Mouse (Mus musculus) forebrain, embryonic 15.5 days (tissue): ENCODE data around the gene Snap25. TPM values are rescaled to one million over a fixed set of nuclear protein-coding genes. Genes with fewer than 3 reads are reported as not detected.

ENCODE experiments used
- ATAC-seq: fragments of 200-750 bp; cut with Nextera tagmentation; replicated peaks from 2 replicates; pipeline ENCODE4 v1.8.0; 2017; ENCODE audit warnings: mild to moderate bottlenecking, moderate TSS enrichment, moderate library complexity
- H3K27ac ChIP-seq: fragments of 300-500 bp; sonication (generic); replicated peaks from 2 replicates; pipeline ENCODE4 v1.5.1; 2015; ENCODE audit warnings: mild to moderate bottlenecking, inconsistent platforms
- H3K27me3 ChIP-seq: fragments of 300-500 bp; sonication (generic); 2 replicates; pipeline ENCODE4 v1.6.1; 2015; ENCODE audit warnings: inconsistent platforms
- H3K36me3 ChIP-seq: fragments of 300-500 bp; sonication (generic); 2 replicates; pipeline ENCODE4 v1.6.1; 2015; ENCODE audit warnings: mild to moderate bottlenecking, inconsistent platforms
- H3K4me1 ChIP-seq: fragments of 300-500 bp; sonication (generic); 2 replicates; pipeline ENCODE4 v1.6.1; 2015; ENCODE audit warnings: inconsistent platforms
- H3K4me2 ChIP-seq: fragments of 300-500 bp; sonication (generic); replicated peaks from 2 replicates; pipeline ENCODE4 v1.6.1; 2015; ENCODE audit warnings: mild to moderate bottlenecking, inconsistent platforms
- H3K4me3 ChIP-seq: fragments of 300-500 bp; sonication (generic); 2 replicates; pipeline ENCODE4 v1.5.1; 2015; ENCODE audit warnings: mild to moderate bottlenecking, inconsistent platforms
- H3K9ac ChIP-seq: fragments of 300-500 bp; sonication (generic); replicated peaks from 2 replicates; pipeline ENCODE4 v1.6.1; 2015; ENCODE audit warnings: mild to moderate bottlenecking, inconsistent platforms
- H3K9me3 ChIP-seq: fragments of 300-500 bp; sonication (generic); 2 replicates; pipeline ENCODE4 v1.6.1; 2016; ENCODE audit warnings: inconsistent platforms
- WGBS: fragments of 180-500 bp; shearing (Covaris S2); methylation state at CpG from one replicate; pipeline ENCODE4 v1.1.7; 2015; ENCODE audit warnings: mixed read lengths; 5-methylcytosine and 5-hydroxymethylcytosine counted together
- polyA plus RNA-seq: library from polyadenylated mRNA; unstranded; fragments of >200 nt; fragmentation: Nextera tagmentation; extraction: Ambion mirVana; gene quantifications from 2 replicates; pipeline ENCODE4 v1.2.1, GENCODE M21; 2015

Gene Snap25
- polyA plus RNA-seq, 1 experiment from 2014 or later = 114 TPM

GRCm38 (mm10) chr2:136682146-136682860 lies 30.9 kb upstream of the Snap25 start:
- no peaks in the 10 kb centered on the region for H3K9me3 ChIP-seq
- no peaks in the 10 kb centered on the region for H3K36me3 ChIP-seq
- 62% methylated on average over 11 of the region's 11 CpGs for WGBS
- no peak overlapping the region for H3K4me3 ChIP-seq
- no peak overlapping the region for H3K9ac ChIP-seq
- no peak for ATAC-seq
- H3K4me1 ChIP-seq = peaks cover 20% of the 10 kb centered on the region
- H3K27ac ChIP-seq = no peak overlapping the region
- H3K27me3 ChIP-seq = no peaks in the 10 kb centered on the region
- no peak overlapping the region for H3K4me2 ChIP-seq

DNA sequence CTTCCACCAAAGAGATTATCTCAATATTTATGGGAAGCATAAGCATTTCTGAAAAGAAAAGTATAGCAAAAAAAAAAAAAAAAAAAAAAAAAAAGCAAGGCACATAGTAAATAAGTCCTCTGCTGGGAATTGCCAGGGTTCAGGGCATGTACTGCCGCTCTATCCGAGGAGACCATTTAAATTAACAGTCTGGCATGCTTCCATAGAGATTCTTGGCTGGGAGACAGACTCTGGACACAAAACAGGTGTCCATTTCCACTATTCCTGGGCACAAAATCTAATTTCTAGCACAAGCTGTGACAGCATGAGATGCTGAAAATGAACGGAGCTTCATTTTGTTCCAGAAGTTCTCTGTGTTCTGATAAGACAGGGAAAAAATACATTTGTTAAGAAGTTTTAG lies 27.1 kb upstream of the Snap25 start:
- no peaks in the 10 kb centered on the region for H3K9me3 ChIP-seq
- no peak overlapping the region for H3K9ac ChIP-seq
- 0 out of 2 replicates have a peak, but pooled peaks have one; percentile 46 for ATAC-seq
- H3K4me1 ChIP-seq = no peaks in the 10 kb centered on the region
- H3K27ac ChIP-seq = no peak overlapping the region
- 33% methylated on average over 3 of the region's 3 CpGs for WGBS
- no peaks in the 10 kb centered on the region for H3K27me3 ChIP-seq
- H3K36me3 ChIP-seq = no peaks in the 10 kb centered on the region
- no peak overlapping the region for H3K4me2 ChIP-seq
- no peak overlapping the region for H3K4me3 ChIP-seq

GRCm38 (mm10) chr2:136687316-136687715 lies 25.9 kb upstream of the Snap25 start:
- WGBS = 85% methylated on average over 4 of the region's 4 CpGs
- ATAC-seq = no peak

DNA sequence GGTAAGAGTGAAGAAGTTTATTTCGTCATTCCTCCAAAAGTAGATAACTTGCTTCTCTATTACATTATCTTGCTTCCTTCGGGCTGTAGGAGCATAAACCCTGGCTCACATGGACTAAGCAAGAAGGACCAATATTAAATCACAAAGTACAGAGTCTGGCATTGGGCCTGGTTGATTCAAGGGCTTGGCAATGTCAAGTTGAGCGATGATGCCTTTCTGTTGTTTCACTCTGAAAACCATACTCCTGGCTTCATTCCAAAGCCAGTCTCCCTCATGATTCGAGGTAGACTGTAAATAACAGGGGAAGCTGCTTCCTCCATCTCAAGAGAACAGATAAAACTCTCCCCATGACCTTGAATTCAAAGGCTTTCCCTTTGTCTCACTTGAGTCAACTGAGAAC lies 23.8 kb upstream of the Snap25 start:
- WGBS = 70% methylated on average over 4 of the region's 4 CpGs
- H3K4me2 ChIP-seq = no peak overlapping the region
- H3K27ac ChIP-seq = no peak overlapping the region
- no peak overlapping the region for H3K4me3 ChIP-seq
- no peaks in the 10 kb centered on the region for H3K36me3 ChIP-seq
- H3K9ac ChIP-seq = no peak overlapping the region
- no peaks in the 10 kb centered on the region for H3K4me1 ChIP-seq
- ATAC-seq = no peak
- no peaks in the 10 kb centered on the region for H3K9me3 ChIP-seq
- no peaks in the 10 kb centered on the region for H3K27me3 ChIP-seq

More at GRCm38 (mm10) chr2:136687316-136687715, 25.9 kb upstream of the Snap25 start:
- Histone ChIP-seq H3K4me2 (no peak overlapping the region), H3K4me1 (no peaks in the 10 kb centered on the region), H3K9ac (no peak overlapping the region), H3K36me3 (no peaks in the 10 kb centered on the region), H3K27me3 (no peaks in the 10 kb centered on the region), H3K4me3 (no peak overlapping the region), H3K9me3 (no peaks in the 10 kb centered on the region), H3K27ac (no peak overlapping the region)

GRCm38 (mm10) chr2:136691681-136692080 lies 21.6 kb upstream of the Snap25 start:
- no peaks in the 10 kb centered on the region for H3K9me3 ChIP-seq
- no peaks in the 10 kb centered on the region for H3K27me3 ChIP-seq
- H3K4me1 ChIP-seq = no peaks in the 10 kb centered on the region
- no peak for ATAC-seq
- H3K4me3 ChIP-seq = no peak overlapping the region
- H3K27ac ChIP-seq = no peak overlapping the region
- no peak overlapping the region for H3K9ac ChIP-seq
- no peaks in the 10 kb centered on the region for H3K36me3 ChIP-seq
- 86% methylated on average over 1 of the region's 1 CpGs for WGBS
- H3K4me2 ChIP-seq = no peak overlapping the region

GRCm38 (mm10) chr2:136699429-136700227 lies 13.6 kb upstream of the Snap25 start:
- H3K27me3 ChIP-seq = no peaks in the 10 kb centered on the region
- H3K36me3 ChIP-seq = no peaks in the 10 kb centered on the region
- 74% methylated on average over 3 of the region's 3 CpGs for whole genome bisulfite sequencing
- no peak overlapping the region for H3K9ac ChIP-seq
- no peaks in the 10 kb centered on the region for H3K9me3 ChIP-seq
- no peak overlapping the region for H3K4me3 ChIP-seq
- no peaks in the 10 kb centered on the region for H3K4me1 ChIP-seq
- ATAC-seq = no peak
- H3K4me2 ChIP-seq = no peak overlapping the region
- no peak overlapping the region for H3K27ac ChIP-seq

DNA sequence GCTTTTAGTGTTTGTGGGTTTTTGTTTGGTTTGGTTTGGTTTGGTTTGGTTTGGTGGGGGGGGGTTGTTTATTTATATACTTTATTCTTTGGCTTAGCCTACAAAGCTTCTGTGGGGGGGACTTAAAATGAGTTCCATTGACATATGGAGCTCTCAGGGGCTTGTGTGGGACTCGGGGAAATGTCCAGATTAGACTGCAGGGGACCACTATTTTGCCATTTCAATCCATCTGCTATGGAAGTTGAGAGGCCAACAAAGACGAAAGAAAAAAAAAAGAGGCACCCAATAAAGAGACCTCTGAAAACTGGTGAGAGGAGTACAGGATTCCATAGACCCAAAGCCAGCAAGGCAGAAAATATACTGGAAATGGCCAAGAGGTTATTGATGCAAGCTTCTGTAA lies 9.9 kb upstream of the Snap25 start:
- H3K9me3 ChIP-seq = no peaks in the 10 kb centered on the region
- H3K4me3 ChIP-seq = no peak overlapping the region
- H3K4me1 ChIP-seq = no peaks in the 10 kb centered on the region
- 73% methylated on average over 2 of the region's 2 CpGs for WGBS
- H3K36me3 ChIP-seq = no peaks in the 10 kb centered on the region
- no peak overlapping the region for H3K4me2 ChIP-seq
- no peaks in the 10 kb centered on the region for H3K27me3 ChIP-seq
- no peak overlapping the region for H3K27ac ChIP-seq
- ATAC-seq = no peak
- H3K9ac ChIP-seq = no peak overlapping the region

DNA sequence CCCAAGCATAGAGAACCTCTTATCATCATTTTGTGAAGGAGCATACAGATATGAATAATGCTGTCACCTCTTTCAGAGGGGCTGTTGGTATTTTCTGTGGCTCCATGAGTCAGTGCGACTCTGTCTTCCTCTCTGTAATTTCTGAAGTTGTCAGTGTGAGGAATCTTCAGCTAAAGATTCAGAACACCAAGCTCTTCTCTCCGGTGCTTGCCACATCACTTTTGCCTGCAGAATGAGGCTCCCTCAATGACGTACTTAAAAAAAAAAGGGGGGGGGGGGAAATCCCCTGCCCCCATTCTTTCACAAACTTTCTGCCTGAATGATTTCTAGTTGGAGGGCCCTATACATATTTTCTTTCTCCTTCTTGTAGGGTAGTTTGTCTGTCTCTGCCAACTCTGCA lies 2.1 kb upstream of the Snap25 start:
- Histone ChIP-seq H3K27me3 (no peaks in the 10 kb centered on the region), H3K27ac (no peak overlapping the region), H3K4me3 (no peak overlapping the region), H3K36me3 (no peaks in the 10 kb centered on the region), H3K9me3 (no peaks in the 10 kb centered on the region), H3K4me1 (peaks cover 27% of the 10 kb centered on the region), H3K9ac (no peak overlapping the region), H3K4me2 (peak overlapping the region; percentile 68; the same call in 1 of the 2 replicates)
- WGBS = 33% methylated on average over 3 of the region's 3 CpGs
- ATAC-seq = no peak

DNA sequence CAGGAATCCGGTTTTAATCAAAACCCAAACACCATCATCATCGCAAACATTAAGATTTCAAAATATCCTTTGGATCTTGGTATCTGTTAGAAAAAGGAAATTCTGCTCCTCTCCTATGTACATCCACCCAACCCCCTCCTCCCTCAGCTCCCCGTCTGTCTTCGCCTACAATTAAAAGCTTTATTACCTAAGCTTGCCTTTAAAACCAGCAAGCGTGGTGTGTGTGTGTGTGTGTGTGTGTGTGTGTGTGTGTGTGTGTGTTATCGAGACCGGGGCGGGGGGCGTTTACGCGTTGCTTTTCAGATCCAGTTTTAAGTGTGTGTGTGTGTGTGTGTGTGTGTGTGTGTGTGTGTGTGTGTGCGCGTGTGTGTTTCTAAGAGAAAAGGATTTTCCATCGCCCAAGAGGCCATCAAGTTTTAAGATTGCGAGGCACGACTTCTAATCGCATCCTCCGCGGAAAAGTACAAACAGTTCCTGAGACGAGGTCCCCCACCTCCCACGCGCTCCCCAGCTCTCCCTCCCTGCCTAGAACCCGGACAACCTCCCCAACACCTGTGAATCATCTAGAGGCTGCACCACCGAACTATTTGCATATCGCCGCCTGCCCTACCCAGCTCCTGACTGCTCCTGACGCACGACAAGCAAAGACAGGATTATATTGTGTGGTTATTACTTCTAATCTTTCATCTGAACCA lies 1.4 kb upstream of the Snap25 start:
- WGBS = 3% methylated on average over 22 of the region's 28 CpGs

DNA sequence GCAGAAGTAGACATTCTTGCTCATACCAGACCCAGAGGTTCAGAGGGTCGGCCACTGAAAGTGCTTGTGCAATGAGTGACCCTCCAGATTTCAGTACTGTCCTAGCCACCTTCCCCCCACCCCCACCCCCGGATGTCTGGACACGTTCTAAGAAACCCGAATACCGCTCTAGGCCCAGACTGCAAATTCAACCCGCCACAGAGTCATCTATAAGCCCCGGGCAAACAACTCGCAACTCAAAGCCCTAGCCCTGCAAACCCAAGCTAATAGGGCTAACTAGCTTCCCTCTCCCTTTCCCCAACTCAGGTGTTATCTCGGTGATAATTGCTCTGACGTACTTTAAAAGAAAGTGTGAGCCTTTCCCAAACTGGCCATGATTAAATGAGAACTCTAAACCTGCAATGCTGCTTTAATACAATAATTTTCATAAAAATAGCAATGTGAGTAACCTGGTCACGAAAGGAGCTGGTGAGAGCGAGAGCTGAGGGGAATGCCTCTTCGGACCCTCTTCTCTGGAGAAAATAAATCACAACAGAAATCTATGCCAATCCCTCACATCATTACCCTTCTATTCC lies 725 bp upstream of the Snap25 start:
- no peaks in the 10 kb centered on the region for H3K36me3 ChIP-seq
- ATAC-seq = peak; percentile 29

More for the DNA sequence above, 1.4 kb upstream of the Snap25 start:
- H3K27me3 ChIP-seq = no peaks in the 10 kb centered on the region
- H3K4me1 ChIP-seq = peaks cover 27% of the 10 kb centered on the region
- H3K27ac ChIP-seq = peak overlapping the region; percentile 93
- H3K9ac ChIP-seq = peak overlapping the region; percentile 17
- H3K4me2 ChIP-seq = peak overlapping the region; percentile 68
- H3K36me3 ChIP-seq = no peaks in the 10 kb centered on the region
- H3K4me3 ChIP-seq = peak overlapping the region; percentile 82
- no peak; the same call in 1 of the 2 replicates for ATAC-seq
- no peaks in the 10 kb centered on the region for H3K9me3 ChIP-seq

GRCm38 (mm10) chr2:136714008-136714411 lies 757 bp downstream of the Snap25 start:
- no peaks in the 10 kb centered on the region for H3K27me3 ChIP-seq
- H3K4me1 ChIP-seq = peaks cover 27% of the 10 kb centered on the region
- 1% methylated on average over 22 of the region's 22 CpGs for WGBS
- no peaks in the 10 kb centered on the region for H3K36me3 ChIP-seq
- ATAC-seq = peak; percentile 77
- H3K4me2 ChIP-seq = peak overlapping the region; percentile 68
- H3K27ac ChIP-seq = peak overlapping the region; percentile 93
- peak overlapping the region; percentile 75 for H3K9ac ChIP-seq
- H3K4me3 ChIP-seq = peak overlapping the region; percentile 82
- no peaks in the 10 kb centered on the region for H3K9me3 ChIP-seq

More for the DNA sequence above, 725 bp upstream of the Snap25 start:
- H3K4me2 ChIP-seq = peak overlapping the region; percentile 68
- peak overlapping the region; percentile 82 for H3K4me3 ChIP-seq
- no peaks in the 10 kb centered on the region for H3K9me3 ChIP-seq
- no peaks in the 10 kb centered on the region for H3K27me3 ChIP-seq
- H3K9ac ChIP-seq = peak overlapping the region; percentile 17
- peak overlapping the region; percentile 93 for H3K27ac ChIP-seq
- peaks cover 27% of the 10 kb centered on the region for H3K4me1 ChIP-seq
- 3% methylated on average over 13 of the region's 13 CpGs for WGBS
